Mouse (Mus musculus) spleen, adult 2 months (tissue): ENCODE results near the gene Zscan25.

ENCODE experiments used
- CTCF ChIP-seq: fragments of 200-500 bp; IDR thresholded peaks from 2 replicates; pipeline ENCODE4 v1.5.1; 2011; ENCODE audit warnings: mild to moderate bottlenecking, inconsistent platforms; ENCODE audit not compliant: insufficient read depth, insufficient read length, insufficient replicate concordance; ENCODE audit errors: extremely low read depth
- POLR2A ChIP-seq: fragments of 200-500 bp; IDR thresholded peaks from 2 replicates; pipeline ENCODE4 v1.6.1; 2011; ENCODE audit warnings: low read depth, low read length, inconsistent platforms

DNA sequence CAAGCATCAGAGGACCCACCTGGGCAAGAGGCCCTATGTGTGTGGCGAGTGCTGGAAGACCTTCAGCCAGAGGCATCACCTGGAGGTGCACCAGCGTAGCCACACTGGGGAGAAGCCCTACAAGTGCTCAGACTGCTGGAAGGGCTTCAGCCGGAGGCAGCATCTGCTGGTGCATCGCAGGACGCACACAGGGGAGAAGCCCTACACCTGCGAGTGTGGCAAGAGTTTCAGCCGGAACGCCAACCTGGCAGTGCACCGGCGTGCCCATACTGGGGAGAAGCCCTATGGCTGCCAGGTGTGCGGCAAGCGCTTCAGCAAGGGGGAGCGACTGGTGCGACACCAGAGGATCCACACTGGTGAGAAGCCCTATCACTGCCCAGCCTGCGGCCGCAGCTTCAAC is 10.4 kb downstream of the Zscan25 start:
- TF ChIP-seq POLR2A (no peak), CTCF (no peak)
